Mouse (Mus musculus): ENCODE data around the gene Arap2. TPM values are rescaled to one million over a fixed set of nuclear protein-coding genes. Genes with fewer than 3 reads are reported as not detected.

Arap2 gene
- polyA plus RNA-seq, 1 experiment from 2014 or later: 4.7 TPM

- no peak overlapping the region for H3K27ac ChIP-seq
- no peaks in the 10 kb centered on the region for H3K36me3 ChIP-seq
- WGBS: 75% methylated on average over 1 of the region's 1 CpGs
- H3K9me3 ChIP-seq (replicated peaks): no peaks in the 10 kb centered on the region
- ATAC-seq (replicated peaks; ENCODE audit: insufficient number of reproducible peaks, insufficient read depth, low FRiP score, low read depth): no peak
- H3K4me2 ChIP-seq: no peak overlapping the region
- no peaks in the 10 kb centered on the region for H3K4me1 ChIP-seq (replicated peaks)
- no peak overlapping the region for H3K4me3 ChIP-seq
- H3K9ac ChIP-seq: no peak overlapping the region
- H3K27me3 ChIP-seq: no peaks in the 10 kb centered on the region
Measured at GRCm38 (mm10) chr5:62587348-62587747, 178.6 kb downstream of the Arap2 start.

DNA sequence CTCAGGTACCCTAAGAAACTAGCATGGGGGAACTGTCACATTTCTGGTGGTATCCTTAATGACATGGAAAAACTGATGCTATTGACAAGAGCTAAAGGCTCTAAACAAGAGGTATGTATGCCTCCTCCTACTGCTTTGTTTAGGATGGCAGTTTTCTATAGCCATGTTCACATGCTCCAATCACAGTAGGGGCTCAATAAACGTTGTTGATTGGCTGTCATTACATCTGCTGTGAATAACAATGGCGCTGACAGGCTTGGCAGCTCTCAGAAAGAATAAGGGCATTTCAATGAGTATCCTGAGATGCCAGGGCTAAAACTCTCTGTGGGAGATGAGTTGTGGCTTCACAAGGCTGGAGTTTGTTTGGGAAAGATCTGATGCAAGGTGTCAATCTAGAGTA is 183.3 kb downstream of the Arap2 start:
- no peak for ATAC-seq (replicated peaks; ENCODE audit: insufficient number of reproducible peaks, insufficient read depth, low FRiP score, low read depth)

DNA sequence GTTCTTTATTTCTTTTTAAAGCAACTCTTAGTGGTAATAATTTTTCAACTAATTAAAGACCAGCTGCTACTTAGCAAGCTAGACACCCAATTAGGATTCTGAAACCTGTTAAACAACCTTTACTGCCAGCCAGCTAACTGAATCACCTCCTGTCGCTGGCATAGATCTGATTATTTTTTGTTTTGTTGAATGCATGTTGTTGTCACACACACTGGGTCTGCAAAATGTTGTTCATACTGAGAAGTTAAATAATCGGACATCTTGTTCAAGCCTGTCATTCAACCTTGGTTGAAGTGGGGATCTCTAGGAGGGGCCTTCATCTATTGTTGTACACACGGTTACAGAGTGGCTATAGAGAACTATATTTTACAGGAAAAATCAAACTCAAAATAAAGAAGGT is 184.3 kb downstream of the Arap2 start:
- Histone ChIP-seq H3K4me2 (no peak overlapping the region), H3K9ac (no peak overlapping the region), H3K4me3 (no peak overlapping the region), H3K4me1 (replicated peaks) (no peaks in the 10 kb centered on the region), H3K36me3 (no peaks in the 10 kb centered on the region), H3K27me3 (no peaks in the 10 kb centered on the region), H3K9me3 (replicated peaks) (no peaks in the 10 kb centered on the region), H3K27ac (no peak overlapping the region)
- no peak for ATAC-seq (replicated peaks; ENCODE audit: insufficient number of reproducible peaks, insufficient read depth, low FRiP score, low read depth)
- WGBS: 72% methylated on average over 3 of the region's 3 CpGs

More for the DNA sequence above, 183.3 kb downstream of the Arap2 start:
- H3K4me3 ChIP-seq: no peak overlapping the region
- 20% methylated on average over 2 of the region's 2 CpGs for WGBS
- H3K9me3 ChIP-seq (replicated peaks): no peaks in the 10 kb centered on the region
- no peak overlapping the region for H3K4me2 ChIP-seq
- H3K9ac ChIP-seq: no peak overlapping the region
- H3K27ac ChIP-seq: no peak overlapping the region
- no peaks in the 10 kb centered on the region for H3K36me3 ChIP-seq
- no peaks in the 10 kb centered on the region for H3K4me1 ChIP-seq (replicated peaks)
- H3K27me3 ChIP-seq: no peaks in the 10 kb centered on the region

- no peak for ATAC-seq (replicated peaks; ENCODE audit: insufficient number of reproducible peaks, insufficient read depth, low FRiP score, low read depth)
- Histone ChIP-seq H3K4me1 (replicated peaks) (no peaks in the 10 kb centered on the region), H3K4me3 (no peak overlapping the region), H3K36me3 (no peaks in the 10 kb centered on the region), H3K9ac (no peak overlapping the region), H3K27me3 (no peaks in the 10 kb centered on the region), H3K9me3 (replicated peaks) (no peaks in the 10 kb centered on the region), H3K4me2 (no peak overlapping the region), H3K27ac (no peak overlapping the region)
- 86% methylated on average over 3 of the region's 3 CpGs for WGBS
Measured at GRCm38 (mm10) chr5:62574336-62574844, 191.6 kb downstream of the Arap2 start.

Other genes starting within 250 kb of the Arap2 start
- gene Dthd1, start 47.7 kb upstream of the Arap2 start, polyA plus RNA-seq (2015; fragmentation: Nextera tagmentation; extraction: Ambion mirVana): 0.09 TPM in 1 of 2 replicates, not detected in the other